Mouse (Mus musculus) forebrain, embryonic 13.5 days (tissue): ENCODE data around the gene Fxyd1. TPM values are rescaled to one million over a fixed set of nuclear protein-coding genes. Genes with fewer than 3 reads are reported as not detected.

ENCODE experiments used
- ATAC-seq: fragments of 200-750 bp; cut with Nextera tagmentation; 2 replicates; pipeline ENCODE4 v1.8.0; 2017
- H3K27ac ChIP-seq: fragments of 300-500 bp; sonication (generic); 2 replicates; pipeline ENCODE4 v1.5.1; 2015; ENCODE audit warnings: inconsistent platforms, mild to moderate bottlenecking, moderate library complexity
- H3K27me3 ChIP-seq: fragments of 300-500 bp; sonication (generic); 2 replicates; pipeline ENCODE4 v1.6.1; 2015; ENCODE audit warnings: mild to moderate bottlenecking, inconsistent platforms
- H3K36me3 ChIP-seq: fragments of 300-500 bp; sonication (generic); 2 replicates; pipeline ENCODE4 v1.6.1; 2015; ENCODE audit warnings: mild to moderate bottlenecking, inconsistent platforms; ENCODE audit not compliant: poor library complexity, severe bottlenecking
- H3K4me1 ChIP-seq: fragments of 300-500 bp; sonication (generic); 2 replicates; pipeline ENCODE4 v1.6.1; 2015; ENCODE audit warnings: inconsistent platforms
- H3K4me2 ChIP-seq: fragments of 300-500 bp; sonication (generic); 2 replicates; pipeline ENCODE4 v1.6.1; 2015; ENCODE audit warnings: inconsistent platforms, mild to moderate bottlenecking, moderate library complexity
- H3K4me3 ChIP-seq: fragments of 300-500 bp; sonication (generic); 2 replicates; pipeline ENCODE4 v1.5.1; 2015; ENCODE audit warnings: mild to moderate bottlenecking, inconsistent platforms
- H3K9ac ChIP-seq: fragments of 300-500 bp; sonication (generic); 2 replicates; pipeline ENCODE4 v1.6.1; 2015; ENCODE audit warnings: mild to moderate bottlenecking, inconsistent platforms
- H3K9me3 ChIP-seq: fragments of 300-500 bp; sonication (generic); replicated peaks from 2 replicates; pipeline ENCODE4 v1.6.1; 2016; ENCODE audit warnings: inconsistent platforms
- WGBS: fragments of 180-500 bp; shearing (Covaris S2); methylation state at CpG from one replicate; pipeline ENCODE4 v1.1.7; 2015; 5-methylcytosine and 5-hydroxymethylcytosine counted together
- polyA plus RNA-seq: library from polyadenylated mRNA; unstranded; fragments of >200 nt; fragmentation: Nextera tagmentation; extraction: Ambion mirVana; gene quantifications from 2 replicates; pipeline ENCODE4 v1.2.1, GENCODE M21; 2015

The Fxyd1 gene
- polyA plus RNA-seq, 1 experiment from 2014 or later: 2.5 TPM

- WGBS: 73% methylated on average over 2 of the region's 2 CpGs
- no peak overlapping the region for H3K4me3 ChIP-seq
- no peak for ATAC-seq
- H3K4me1 ChIP-seq: 0 out of 2 replicates have a peak, but pooled peaks cover 7% of the 10 kb centered on the region
- no peaks in the 10 kb centered on the region; the same call in 1 of the 2 replicates for H3K9me3 ChIP-seq
- H3K36me3 ChIP-seq: no peaks in the 10 kb centered on the region
- no peaks in the 10 kb centered on the region for H3K27me3 ChIP-seq
- no peak overlapping the region for H3K9ac ChIP-seq
- no peak overlapping the region for H3K4me2 ChIP-seq
- H3K27ac ChIP-seq: no peak overlapping the region
Observed at GRCm38 (mm10) chr7:31087262-31087661, 30.3 kb upstream of the Fxyd1 start.

DNA sequence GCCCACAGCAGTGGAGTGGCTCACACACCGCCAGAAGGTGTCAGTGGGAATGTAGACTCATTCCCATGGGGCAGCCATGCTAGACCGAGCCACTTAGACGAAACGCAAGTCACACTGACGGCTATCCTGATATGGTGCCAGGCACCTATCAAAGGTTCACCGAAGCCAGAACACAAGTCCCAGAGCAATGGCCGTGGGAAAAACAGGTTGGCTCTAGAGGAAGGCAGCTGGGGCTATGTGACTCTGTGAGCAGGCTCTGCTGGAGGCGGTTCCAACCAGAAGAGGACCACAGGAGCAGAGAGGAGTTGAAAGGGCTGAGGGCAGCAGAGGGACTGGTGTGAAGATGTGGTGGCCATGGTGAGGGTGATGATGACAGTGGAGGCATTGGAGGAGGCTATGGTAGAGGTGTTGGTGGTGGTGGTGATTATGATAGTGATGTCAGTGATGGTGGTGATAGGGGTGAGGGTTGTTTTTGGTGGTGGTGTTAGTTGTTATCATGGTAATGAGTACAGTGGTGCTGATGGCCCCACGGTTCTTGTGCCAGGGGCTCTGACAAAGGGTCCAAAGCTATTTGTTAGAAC, 29.3 kb upstream of the Fxyd1 start:
- Histone ChIP-seq H3K4me2 (no peak overlapping the region), H3K4me3 (no peak overlapping the region), H3K27me3 (no peaks in the 10 kb centered on the region), H3K4me1 (0 out of 2 replicates have a peak, but pooled peaks cover 7% of the 10 kb centered on the region), H3K9me3 (no peaks in the 10 kb centered on the region; the same call in 1 of the 2 replicates), H3K36me3 (no peaks in the 10 kb centered on the region), H3K27ac (no peak overlapping the region), H3K9ac (no peak overlapping the region)
- no peak for ATAC-seq
- 94% methylated on average over 9 of the region's 9 CpGs for WGBS

DNA sequence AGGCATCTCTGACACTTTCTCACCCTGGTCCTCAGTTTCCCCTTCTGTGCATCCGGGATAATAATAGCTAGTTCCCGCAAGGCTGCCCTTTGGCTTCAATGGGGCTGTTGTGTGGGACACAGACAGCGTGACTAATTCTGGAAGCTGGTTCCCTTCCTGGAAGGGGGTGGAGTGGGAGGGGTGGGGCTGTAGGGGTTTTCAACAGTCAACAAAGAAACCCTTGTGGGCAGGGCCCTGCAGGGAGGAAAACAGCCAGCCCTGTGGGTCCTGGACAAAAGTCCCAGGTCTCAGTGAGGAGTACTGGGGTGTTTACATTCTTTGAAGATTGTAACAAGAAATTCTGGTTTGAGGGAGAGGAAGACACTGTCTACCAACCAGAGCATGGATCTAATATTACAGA, 28.2 kb upstream of the Fxyd1 start:
- no peak overlapping the region for H3K4me2 ChIP-seq

DNA sequence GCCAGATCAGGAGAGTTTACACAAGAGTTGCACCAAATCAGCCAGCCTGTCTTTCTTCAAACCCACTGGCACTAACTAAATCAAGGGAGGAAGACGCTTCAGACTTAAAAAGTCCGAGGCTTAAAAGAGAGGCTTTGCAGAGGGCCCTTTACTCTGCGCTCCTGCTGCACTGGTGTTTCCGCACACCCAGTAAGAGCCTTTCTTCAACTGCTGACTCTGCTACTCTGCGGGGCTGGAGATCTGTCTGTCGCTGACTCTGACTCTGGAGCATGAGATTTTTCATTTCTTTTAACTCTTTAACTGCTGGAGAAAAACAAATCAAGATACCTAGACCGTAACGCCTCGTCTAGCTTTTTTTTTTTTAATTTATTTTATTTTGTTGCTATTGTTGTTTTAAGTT, 27.1 kb upstream of the Fxyd1 start:
- Histone ChIP-seq H3K9me3 (0 out of 2 replicates have a peak, but pooled peaks cover 2% of the 10 kb centered on the region), H3K4me3 (no peak overlapping the region), H3K27me3 (no peaks in the 10 kb centered on the region), H3K27ac (no peak overlapping the region), H3K36me3 (no peaks in the 10 kb centered on the region), H3K9ac (no peak overlapping the region), H3K4me2 (no peak overlapping the region), H3K4me1 (0 out of 2 replicates have a peak, but pooled peaks cover 7% of the 10 kb centered on the region)
- 59% methylated on average over 9 of the region's 9 CpGs for WGBS
- ATAC-seq: no peak

More for the DNA sequence above, 28.2 kb upstream of the Fxyd1 start:
- Histone ChIP-seq H3K27ac (no peak overlapping the region), H3K9ac (no peak overlapping the region), H3K4me1 (0 out of 2 replicates have a peak, but pooled peaks cover 7% of the 10 kb centered on the region), H3K27me3 (no peaks in the 10 kb centered on the region), H3K4me3 (no peak overlapping the region), H3K9me3 (peaks cover 2% of the 10 kb centered on the region; the same call in 1 of the 2 replicates), H3K36me3 (no peaks in the 10 kb centered on the region)
- 20% methylated on average over 3 of the region's 3 CpGs for WGBS
- ATAC-seq: no peak

DNA sequence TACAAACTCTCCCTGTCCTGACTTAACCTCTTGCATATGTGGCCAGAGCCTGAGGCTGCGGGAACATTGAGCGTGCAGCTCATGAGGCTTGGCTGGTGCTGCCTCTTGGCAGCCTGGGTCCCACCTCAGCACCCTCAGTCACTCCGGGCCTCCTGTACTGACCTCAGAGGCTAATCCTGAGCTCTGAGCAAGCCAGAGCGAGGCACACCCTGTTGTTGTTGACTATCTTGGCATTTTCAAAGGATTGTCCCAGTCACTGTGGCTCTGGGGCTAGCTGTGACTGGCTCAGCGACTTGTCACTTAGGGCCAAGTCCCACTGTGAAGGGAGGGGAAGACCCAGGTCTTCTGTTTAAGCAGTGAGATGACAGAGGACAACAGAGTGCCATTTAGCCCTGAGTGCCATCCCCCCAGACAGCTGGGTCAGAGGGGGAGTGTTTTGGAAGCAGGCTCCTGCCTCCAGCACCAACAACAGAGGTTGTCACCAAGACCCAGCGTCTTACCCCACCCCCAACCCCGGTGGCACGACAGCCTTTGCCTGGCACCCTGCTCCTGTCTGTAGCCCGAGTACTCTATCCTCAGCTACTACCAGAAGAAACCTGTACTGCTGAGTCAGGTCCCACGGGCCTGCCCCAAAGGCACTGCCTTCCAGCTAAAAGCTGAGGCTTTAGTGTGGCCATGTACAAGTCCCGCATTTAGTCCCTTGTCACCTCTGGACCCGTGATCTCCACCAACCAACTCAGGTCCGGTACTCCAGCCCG, 26.0 kb upstream of the Fxyd1 start:
- no peak overlapping the region for H3K9ac ChIP-seq

GRCm38 (mm10) chr7:31082106-31082505, 25.1 kb upstream of the Fxyd1 start:
- Histone ChIP-seq H3K9ac (no peak overlapping the region), H3K9me3 (0 out of 2 replicates have a peak, but pooled peaks cover 2% of the 10 kb centered on the region)

More for the DNA sequence above, 26.0 kb upstream of the Fxyd1 start:
- 0 out of 2 replicates have a peak, but pooled peaks cover 2% of the 10 kb centered on the region for H3K9me3 ChIP-seq
- H3K36me3 ChIP-seq: no peaks in the 10 kb centered on the region
- 0 out of 2 replicates have a peak, but pooled peaks cover 7% of the 10 kb centered on the region for H3K4me1 ChIP-seq
- 58% methylated on average over 14 of the region's 14 CpGs for WGBS
- H3K27ac ChIP-seq: no peak overlapping the region
- H3K4me3 ChIP-seq: no peak overlapping the region
- H3K4me2 ChIP-seq: no peak overlapping the region
- no peaks in the 10 kb centered on the region for H3K27me3 ChIP-seq
- ATAC-seq: no peak

GRCm38 (mm10) chr7:31081106-31081505, 24.1 kb upstream of the Fxyd1 start:
- H3K27ac ChIP-seq: no peak overlapping the region
- 45% methylated on average over 1 of the region's 1 CpGs for WGBS
- no peaks in the 10 kb centered on the region for H3K27me3 ChIP-seq
- no peak for ATAC-seq
- no peak overlapping the region for H3K9ac ChIP-seq
- H3K4me3 ChIP-seq: no peak overlapping the region
- H3K4me2 ChIP-seq: no peak overlapping the region
- 0 out of 2 replicates have a peak, but pooled peaks cover 2% of the 10 kb centered on the region for H3K9me3 ChIP-seq
- no peaks in the 10 kb centered on the region for H3K36me3 ChIP-seq
- 0 out of 2 replicates have a peak, but pooled peaks cover 7% of the 10 kb centered on the region for H3K4me1 ChIP-seq

More at GRCm38 (mm10) chr7:31082106-31082505, 25.1 kb upstream of the Fxyd1 start:
- Histone ChIP-seq H3K27me3 (no peaks in the 10 kb centered on the region), H3K4me2 (no peak overlapping the region), H3K27ac (no peak overlapping the region), H3K36me3 (no peaks in the 10 kb centered on the region), H3K4me1 (0 out of 2 replicates have a peak, but pooled peaks cover 7% of the 10 kb centered on the region), H3K4me3 (no peak overlapping the region)
- no peak for ATAC-seq

- ATAC-seq: no peak
- 45% methylated on average over 3 of the region's 3 CpGs for WGBS
- H3K27ac ChIP-seq: no peak overlapping the region
- H3K9ac ChIP-seq: no peak overlapping the region
- 0 out of 2 replicates have a peak, but pooled peaks cover 2% of the 10 kb centered on the region for H3K9me3 ChIP-seq
- H3K4me3 ChIP-seq: no peak overlapping the region
- H3K4me1 ChIP-seq: 0 out of 2 replicates have a peak, but pooled peaks cover 7% of the 10 kb centered on the region
- H3K27me3 ChIP-seq: no peaks in the 10 kb centered on the region
- no peaks in the 10 kb centered on the region for H3K36me3 ChIP-seq
- H3K4me2 ChIP-seq: no peak overlapping the region
Observed at GRCm38 (mm10) chr7:31080611-31081010, 23.6 kb upstream of the Fxyd1 start.

GRCm38 (mm10) chr7:31079670-31080069, 22.7 kb upstream of the Fxyd1 start:
- Histone ChIP-seq H3K9ac (no peak overlapping the region), H3K36me3 (no peaks in the 10 kb centered on the region), H3K4me2 (no peak overlapping the region), H3K9me3 (0 out of 2 replicates have a peak, but pooled peaks cover 2% of the 10 kb centered on the region), H3K27ac (no peak overlapping the region), H3K4me3 (no peak overlapping the region), H3K27me3 (no peaks in the 10 kb centered on the region), H3K4me1 (0 out of 2 replicates have a peak, but pooled peaks cover 2% of the 10 kb centered on the region)
- no peak for ATAC-seq
- WGBS: 89% methylated on average over 8 of the region's 8 CpGs

DNA sequence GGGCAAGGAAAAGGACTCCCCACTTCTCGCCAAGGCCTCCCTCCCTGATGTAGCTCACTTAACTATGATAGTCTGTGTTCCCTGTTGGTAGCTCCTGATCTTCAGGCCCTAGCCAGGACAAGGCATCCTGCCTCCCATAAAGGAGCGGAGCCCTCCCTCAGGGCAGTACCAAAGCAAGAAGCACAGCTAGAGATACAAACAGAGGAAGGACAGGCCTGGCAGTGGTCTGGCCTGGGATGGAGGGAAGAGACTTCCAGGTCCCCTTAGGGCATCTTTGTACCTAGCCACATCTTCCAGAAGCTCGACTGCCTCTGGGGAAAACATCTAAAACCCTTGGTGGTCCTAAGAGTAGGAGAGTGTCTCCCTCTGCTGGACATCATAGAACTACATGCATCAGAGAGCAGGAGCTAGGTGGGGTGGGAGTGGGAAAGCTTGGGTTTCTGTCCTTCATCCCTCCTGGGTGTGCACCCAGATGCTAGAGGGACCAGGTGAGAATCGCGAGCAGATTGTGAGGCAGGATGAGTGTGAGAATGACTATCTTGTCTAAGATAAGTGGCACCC, 21.0 kb upstream of the Fxyd1 start:
- WGBS: 48% methylated on average over 5 of the region's 5 CpGs
- no peak overlapping the region for H3K27ac ChIP-seq
- no peak for ATAC-seq
- no peaks in the 10 kb centered on the region for H3K27me3 ChIP-seq
- H3K4me3 ChIP-seq: no peak overlapping the region
- H3K9ac ChIP-seq: no peak overlapping the region
- H3K4me2 ChIP-seq: no peak overlapping the region
- H3K4me1 ChIP-seq: no peaks in the 10 kb centered on the region
- H3K9me3 ChIP-seq: 0 out of 2 replicates have a peak, but pooled peaks cover 2% of the 10 kb centered on the region
- no peaks in the 10 kb centered on the region for H3K36me3 ChIP-seq

DNA sequence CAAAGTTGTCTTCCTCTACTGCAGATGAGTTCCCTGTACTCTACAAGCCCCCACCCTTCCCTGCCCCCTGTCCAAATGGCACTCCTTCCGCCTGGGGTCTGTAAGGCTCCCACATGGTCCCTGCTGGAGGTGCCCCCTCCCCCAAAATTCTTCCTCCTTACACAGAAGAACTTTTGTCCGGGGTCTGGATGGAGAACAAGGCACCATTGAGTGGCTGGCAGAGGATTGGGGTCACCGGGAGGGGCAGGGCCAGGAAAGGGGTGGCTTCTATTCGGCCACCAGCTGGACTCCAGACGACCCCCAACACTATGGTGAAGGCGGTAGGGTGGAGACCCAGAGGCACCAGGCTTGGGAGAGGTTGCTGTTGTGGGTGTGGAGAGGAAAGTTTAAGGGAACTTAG, 20.5 kb upstream of the Fxyd1 start:
- no peak overlapping the region for H3K9ac ChIP-seq
- no peaks in the 10 kb centered on the region for H3K27me3 ChIP-seq
- no peaks in the 10 kb centered on the region for H3K36me3 ChIP-seq
- no peak overlapping the region for H3K27ac ChIP-seq
- no peak overlapping the region for H3K4me2 ChIP-seq
- no peak overlapping the region for H3K4me3 ChIP-seq
- H3K9me3 ChIP-seq: 0 out of 2 replicates have a peak, but pooled peaks cover 2% of the 10 kb centered on the region
- WGBS: 64% methylated on average over 6 of the region's 6 CpGs
- no peak for ATAC-seq
- H3K4me1 ChIP-seq: no peaks in the 10 kb centered on the region

GRCm38 (mm10) chr7:31076492-31076891, 19.5 kb upstream of the Fxyd1 start, which contains the start of gene Fxyd3:
Gene Fxyd3 (minus strand): TSS chr7:31076704.
- no peaks in the 10 kb centered on the region for H3K4me1 ChIP-seq
- H3K4me3 ChIP-seq: no peak within 1 kb of the TSS
- H3K27me3 ChIP-seq: no peaks in the 10 kb centered on the region
- no peak within 1 kb of the TSS for H3K27ac ChIP-seq
- no peak within 1 kb of the TSS for H3K9ac ChIP-seq
- ATAC-seq: no peak
- no peak within 1 kb of the TSS for H3K4me2 ChIP-seq
- WGBS: 66% methylated on average over 5 of the region's 5 CpGs
- no peaks in the 10 kb centered on the region for H3K36me3 ChIP-seq
- 0 out of 2 replicates have a peak, but pooled peaks cover 2% of the 10 kb centered on the region for H3K9me3 ChIP-seq
